Mouse (Mus musculus) frontal cortex, adult 2 months (tissue): ENCODE measurements around the gene Gm49510. TPM values are rescaled to one million over a fixed set of nuclear protein-coding genes. Genes with fewer than 3 reads are reported as not detected.

Experiments used
- DNase-seq, 2 experiments: peaks; one replicate each; pipeline ENCODE4 v3.0.0; 2022; ENCODE audit warnings: low spot score in 1 of 2; ENCODE audit errors: extremely low spot score in 1 of 2
- polyA plus RNA-seq: library from polyadenylated mRNA; depleted of rRNA; stranded (reverse); fragments of >200 nt; gene quantifications from 2 replicates; pipeline ENCODE4 v1.2.3, GENCODE M21; 2012; rRNA removed

The Gm49510 gene
- 0.24 TPM in 1 of 2 replicates, not detected in the other for polyA plus RNA-seq

DNA sequence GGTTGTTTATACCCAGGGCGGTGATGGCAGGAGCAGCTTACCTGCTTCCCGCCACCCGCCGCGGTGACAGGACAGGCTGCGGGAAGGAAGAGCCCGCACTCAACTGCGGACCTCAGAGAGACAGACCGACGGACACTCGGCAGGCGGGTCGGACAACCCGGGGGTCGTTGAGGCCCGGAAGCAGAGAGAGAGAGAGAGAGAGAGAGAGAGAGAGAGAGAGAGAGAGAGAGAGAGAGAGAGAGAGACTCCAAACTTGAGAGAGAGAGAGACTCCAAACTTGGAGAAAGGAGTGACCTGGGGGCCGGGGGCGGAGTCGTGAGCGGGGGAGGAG, at the start of gene Gm49510:
Gm49510 (plus strand) TSS at position 259 of the 331 bp plus-strand sequence.
- no peak for DNase-seq

DNA sequence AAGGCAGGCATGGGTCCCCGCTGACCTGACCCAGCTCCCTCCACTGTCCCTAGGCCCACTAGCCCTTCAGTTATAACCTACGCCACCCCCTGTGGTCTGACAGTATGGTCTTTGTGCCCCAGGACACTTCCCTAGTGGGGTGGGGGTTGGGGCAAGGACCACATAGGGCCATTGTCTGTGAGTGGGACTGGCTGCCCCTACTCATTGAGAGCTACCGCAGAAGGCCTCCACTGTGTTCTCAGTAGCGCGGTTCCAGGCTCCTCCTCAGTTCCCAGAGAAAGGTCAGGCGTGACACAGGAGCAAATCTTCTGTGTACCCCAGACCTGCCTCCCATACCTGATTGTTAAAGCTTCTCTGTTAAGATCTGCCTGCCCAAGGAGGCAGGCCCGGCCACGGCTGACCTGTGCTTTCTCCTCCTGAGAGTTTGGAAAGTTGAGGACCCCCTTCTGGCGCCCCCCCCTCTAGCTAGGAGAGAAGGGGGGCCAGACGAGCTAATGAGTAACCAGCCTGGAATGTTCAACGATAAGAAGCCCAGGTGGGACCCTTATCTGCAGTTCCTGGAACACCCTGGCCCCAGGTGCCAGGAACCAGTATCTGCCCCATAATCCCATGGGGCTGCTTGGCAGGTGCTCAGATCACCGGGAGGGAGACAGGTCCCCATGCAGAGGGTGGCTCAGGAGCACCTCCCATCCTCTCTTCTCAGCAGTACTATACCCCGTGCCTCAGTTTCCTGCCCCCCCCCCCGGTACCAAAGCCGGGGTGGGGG, 49.2 kb upstream of the Gm49510 start:
- DNase-seq: no peak

DNA sequence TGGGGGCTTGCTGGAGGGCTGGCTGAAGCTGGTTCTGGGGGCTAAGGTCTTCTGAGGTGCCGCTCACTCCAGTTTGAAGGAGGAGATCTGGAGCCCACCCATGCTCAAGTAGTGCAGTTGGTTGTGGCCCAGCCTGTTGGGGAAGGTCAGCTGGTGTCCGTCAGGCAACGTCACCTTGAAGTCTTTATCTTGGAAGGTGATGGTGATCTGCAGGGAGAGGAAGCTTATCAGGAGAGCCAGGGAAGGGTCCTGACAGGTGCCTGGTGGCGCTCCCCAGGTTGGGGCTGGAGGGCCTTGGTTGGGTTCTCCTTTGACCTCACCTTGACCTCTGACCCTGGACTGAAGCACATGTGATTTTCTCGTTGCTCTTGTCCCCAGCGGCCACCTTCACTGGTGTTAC, 48.5 kb upstream of the Gm49510 start:
- DNase-seq: no peak

DNA sequence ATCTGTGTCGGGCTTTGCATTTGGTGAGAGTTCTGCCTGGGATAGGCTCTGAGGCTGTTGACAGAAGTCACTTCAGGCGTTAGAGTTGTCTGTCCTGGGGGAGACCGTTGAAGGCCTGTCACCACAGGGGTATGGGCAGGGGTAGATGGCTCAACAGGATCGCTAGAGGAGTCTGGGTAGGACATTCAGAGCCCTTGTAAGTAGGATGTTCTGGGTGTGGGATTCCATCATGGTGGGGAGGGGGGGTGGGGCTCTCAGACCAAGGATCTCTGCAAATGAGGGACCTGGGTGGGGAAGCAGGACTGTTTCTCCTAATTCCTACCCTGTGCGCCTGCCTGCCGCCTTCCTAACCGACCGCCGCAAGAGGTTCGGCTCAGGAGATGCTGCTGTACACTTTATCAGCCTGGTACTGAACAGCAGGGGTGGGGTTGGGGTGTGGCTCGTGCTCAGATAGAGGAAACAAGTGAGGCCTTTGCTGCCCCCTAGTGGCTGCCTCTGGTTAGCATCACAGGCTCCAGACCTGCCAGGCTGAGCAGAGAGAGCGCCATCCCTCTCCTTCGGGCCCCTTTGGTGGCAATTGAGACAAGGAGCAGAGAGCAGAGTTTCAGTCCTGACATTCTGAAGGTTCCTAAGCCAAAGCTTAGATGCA, 47.8 kb upstream of the Gm49510 start:
- DNase-seq: peak; percentile 81 to 97

DNA sequence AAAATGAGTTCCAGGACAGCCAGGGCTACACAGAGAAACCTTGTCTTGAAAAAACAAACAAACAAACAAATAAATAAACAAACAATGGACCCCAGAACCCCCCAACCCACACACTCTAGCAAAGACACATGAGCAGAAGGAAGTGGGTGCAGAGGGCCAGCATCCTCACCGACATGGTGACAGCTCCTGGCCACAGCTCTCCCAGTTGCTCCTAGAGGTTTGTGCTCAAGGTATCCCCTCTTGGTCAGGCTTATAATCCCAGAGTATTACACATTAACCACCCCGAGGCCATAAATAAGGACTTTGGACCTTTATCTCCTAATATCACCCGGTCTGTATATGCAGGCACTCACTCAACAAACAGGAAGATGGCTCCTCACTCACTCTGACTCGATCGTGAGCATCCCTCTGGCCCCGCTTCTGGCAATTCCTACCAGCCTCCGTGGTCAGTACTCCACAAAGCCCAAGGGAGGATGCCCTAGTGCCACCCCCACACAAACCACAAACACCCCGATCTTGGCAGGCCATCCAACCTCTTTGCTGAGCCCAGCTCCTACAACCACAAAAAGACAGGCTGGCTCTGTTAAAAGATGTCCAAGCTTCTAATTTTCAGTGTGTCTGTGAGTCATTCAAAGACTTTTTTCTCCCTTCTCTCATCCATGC, 44.0 kb upstream of the Gm49510 start, which contains the start of gene Lgals2:
Lgals2 (minus strand) TSS at position 227 of the 663 bp plus-strand sequence.
- no peak for DNase-seq

DNA sequence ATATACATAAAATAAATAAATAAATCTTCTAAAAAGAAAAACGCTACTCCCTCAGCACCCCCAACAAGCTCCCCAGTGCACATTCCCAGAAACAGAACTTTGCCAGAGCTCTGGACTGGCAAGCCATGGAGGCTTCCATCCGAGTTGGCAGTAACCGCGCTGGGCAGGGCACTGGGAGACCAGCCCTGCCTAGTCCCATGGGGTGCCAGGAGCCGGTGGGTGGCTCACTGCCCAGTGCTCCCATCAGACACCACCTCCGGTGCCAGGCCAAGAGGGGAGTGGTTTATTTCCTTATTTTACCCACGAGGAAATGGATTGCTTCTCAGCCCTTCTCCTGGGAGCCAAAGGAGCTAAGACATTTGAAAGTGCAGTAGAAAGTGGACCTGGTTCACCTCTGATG, 42.5 kb upstream of the Gm49510 start:
- peak in 1 of 2 experiments; percentile 65 for DNase-seq

DNA sequence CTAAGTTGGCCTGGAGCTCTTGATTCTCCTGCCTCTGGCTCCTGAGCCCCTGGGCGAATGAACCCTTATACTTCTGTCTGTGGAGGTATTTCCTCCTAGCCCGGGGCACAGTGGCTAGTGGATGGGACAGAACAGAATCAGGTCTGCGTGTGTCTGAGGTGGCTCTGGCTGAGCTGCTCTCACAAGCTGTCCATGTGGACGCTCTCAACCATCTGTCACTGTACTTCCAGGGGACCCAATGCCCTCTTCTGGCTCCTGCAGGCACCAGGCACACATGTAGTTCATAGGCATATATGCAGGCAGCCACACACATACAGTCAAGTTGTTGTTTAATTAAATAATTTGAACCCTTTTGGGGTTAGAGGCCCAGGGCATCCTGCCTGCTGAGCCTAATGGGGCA, 40.2 kb upstream of the Gm49510 start:
- no peak for DNase-seq

DNA sequence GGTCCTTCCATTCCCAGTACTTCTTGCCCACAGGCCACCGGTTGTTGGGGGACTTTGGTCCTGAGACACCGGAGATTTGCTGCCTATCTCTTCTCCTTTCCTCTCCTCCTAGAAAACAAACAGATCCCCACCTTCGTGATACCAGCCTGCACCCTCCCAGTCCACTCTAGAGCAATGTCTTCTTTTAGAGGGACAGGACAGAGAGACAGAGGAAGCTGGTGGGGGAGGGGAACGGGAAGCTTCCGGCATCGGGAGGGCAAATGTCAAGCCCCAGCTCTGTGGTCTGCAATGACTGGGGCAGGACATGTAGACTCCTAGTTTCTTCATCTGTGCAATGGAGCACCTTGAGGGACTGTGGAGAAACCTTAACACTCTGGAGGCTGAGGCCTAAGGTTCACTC, 39.8 kb upstream of the Gm49510 start:
- DNase-seq: no peak

DNA sequence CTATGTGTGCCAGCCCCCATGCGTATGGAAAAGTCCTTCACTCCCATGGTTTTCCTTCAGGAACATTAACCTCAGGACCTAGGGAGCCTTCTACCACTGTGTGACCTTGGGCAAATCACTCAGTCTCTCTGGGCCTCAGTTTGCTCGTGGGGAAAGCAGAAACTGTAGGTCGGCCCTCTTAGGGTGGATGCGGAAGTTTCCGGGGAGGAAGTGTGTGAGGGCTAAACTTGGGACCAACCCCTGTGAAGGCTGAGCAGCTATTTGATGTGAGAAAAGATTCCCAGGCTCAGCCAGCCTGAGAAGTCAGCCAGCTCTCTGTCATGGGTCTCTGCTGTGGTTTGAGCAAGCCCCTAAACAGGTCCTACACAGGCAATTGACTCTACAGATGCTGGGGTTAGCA, 37.2 kb upstream of the Gm49510 start:
- DNase-seq: no peak

DNA sequence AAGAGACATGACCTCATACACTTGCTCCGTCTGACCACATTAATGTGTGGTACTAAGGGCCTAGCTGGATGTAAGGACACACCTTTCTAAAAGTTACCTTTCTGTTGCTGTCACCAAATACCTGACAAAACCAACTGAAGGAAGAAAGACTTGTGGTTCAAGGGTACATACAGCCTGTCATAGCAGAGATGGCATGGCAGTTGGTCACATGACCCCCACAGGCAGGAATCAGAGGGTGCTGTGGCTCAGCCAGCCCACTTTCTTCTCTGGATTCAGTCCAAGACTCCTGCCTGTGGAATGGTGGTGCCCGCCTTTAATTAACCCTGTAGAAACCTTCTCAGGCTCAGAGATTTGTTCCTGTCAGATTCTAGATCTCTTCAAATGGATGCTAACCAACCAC, 36.3 kb upstream of the Gm49510 start:
- no peak for DNase-seq

DNA sequence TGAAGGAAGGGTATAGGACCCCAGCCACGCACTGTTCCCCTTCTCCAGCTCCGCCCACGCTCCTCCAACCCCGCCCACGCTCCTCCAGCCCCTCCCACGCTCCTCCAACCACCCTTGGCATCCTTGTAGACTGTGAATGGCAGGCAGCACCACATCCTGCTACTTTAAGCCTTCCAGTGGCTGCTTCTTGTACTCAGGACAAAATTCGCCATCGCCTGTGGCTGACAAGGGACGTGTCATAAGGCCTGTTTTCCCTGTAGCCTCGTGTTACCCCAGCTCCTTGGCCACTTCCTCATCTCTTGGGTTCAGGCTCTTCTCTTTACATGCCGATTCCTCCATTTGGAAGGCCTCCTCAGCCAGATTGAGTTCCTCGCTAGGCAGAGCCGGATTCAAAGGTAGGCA, 35.6 kb upstream of the Gm49510 start:
- no peak for DNase-seq

DNA sequence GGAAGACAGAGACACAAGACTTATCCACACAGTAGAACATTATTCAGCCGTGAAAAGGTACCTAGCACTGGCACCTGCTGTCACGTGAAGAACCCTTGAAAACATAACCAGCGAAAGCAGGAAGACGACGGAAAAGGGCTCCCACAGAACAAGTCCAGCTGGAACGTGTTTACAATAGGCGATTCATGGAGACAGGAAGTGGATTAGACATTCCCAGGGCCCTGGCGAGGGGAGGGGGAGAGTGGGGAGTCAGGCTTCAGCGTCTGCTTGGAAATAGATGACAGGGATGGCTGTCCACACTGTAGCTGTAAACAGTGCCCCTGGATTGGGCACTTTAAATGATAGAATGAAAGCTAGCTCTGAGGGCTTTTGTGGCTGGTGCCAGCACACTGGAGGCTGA, 31.1 kb upstream of the Gm49510 start:
- peak in 1 of 2 experiments; percentile 25 for DNase-seq

DNA sequence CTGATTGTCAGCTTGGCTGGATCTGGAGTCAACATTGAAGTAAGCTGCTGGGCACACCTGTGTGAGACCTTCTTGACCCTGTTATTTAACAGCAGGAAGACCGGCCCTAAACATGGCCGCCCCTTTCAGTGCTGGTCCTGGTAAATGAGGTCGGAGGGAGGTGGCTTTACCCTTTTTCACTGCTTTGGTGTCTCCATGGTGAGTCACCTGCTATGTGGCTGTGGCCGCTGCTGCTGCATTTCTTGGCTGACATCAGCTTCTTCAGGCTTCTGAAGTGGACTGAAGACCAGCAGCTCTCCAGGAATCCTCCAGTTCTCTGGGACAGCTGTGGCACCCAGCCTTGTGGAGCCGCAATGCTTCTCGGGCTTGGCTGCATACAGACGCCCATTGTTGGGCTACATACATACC, 30.6 kb upstream of the Gm49510 start:
- DNase-seq: no peak

DNA sequence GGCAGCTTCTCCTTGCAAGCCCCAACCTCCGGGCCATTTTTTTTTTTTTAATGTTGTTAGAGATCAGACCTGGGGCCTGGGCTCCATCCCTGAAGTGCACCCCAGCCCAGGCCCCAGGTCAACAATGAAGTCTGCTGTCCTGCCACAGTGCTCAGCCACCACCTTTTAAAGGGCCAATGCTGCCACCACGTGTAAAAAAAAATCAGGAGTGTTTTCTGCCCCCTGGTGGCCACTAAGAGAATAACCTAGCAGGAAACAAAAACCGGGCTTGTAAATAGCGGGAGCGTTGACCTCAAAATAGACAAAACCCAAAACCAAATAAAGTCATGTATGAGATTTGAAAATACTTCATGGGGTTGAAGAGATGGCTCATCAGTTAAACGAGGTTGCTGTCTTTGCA, 29.7 kb upstream of the Gm49510 start:
- peak in 1 of 2 experiments; percentile 61 for DNase-seq

DNA sequence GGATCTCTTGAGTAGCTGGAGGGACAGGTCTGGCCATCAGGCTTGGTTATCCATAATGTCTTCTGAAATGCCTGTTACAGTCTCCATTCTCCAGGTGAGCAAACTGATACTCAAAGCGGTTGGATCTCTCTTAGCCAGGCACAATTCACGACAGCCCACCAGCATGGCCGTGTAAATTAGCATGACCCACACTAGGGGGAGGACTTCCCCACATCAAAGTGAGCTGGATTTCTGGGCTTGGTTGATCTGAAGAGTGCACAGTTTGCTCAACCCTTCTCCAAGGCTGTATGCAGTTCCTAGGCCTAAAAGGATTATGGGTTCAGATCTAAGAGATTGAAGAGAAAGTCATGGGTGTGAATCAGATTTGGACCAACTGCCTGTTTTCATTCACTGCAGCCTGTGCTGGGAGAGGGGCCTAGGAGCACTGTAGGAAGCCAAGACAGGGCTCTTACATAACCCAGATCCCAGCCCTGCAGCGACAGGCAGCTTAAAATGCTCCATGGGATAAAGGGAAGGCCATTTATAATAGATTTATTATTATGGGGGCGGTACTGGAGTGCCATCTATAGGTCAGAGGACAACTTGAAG, 27.4 kb upstream of the Gm49510 start:
- DNase-seq: no peak

DNA sequence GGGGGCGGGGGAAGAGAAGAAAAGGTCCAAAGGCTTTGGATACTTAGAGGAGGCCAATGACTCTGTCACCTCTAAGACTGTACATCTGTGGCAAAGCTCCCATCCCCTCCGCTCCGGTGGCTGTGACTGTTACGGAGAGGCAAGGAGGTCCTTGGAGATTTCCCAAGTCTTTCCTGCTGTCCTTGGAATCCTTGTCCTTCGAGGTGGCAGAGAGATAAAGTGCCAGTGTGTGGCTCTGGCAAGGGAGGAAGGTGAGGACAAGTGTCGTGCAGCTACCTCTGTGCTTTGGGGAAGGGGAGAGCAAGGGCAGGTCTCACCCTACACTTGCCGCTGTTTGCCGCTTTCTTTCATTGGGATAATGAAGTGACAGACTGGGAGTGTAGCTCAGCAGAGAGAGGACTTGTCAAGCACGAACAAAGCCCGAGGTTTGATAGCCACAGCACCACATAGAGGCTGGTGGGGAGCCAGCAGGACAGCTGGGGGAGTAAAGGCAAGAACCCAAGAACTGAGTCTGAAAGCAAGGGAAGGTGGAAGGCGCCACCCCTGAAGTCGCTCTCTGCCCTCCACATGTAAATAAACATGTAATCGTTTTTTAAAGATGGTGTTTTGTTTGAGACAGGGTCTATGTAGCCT, 25.5 kb upstream of the Gm49510 start:
- DNase-seq: no peak

DNA sequence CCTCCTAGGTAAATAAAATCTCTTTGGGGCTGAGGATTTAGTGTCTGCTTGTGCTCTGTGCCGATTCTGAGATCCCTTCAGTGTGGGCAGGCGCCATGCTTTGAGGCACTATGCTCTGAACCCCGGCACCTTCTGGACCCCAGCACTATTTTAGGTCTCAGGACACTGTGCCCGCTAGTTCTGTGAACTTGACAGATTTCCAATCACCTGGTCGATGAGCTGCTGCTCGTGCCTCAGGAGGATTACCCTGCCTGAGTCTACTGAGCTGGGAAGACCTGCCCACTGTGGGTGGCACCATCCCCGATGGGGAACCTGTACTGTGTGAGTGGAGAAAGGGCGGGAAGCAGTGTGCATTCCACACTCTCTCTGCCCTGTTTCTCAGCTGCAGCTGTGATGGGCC, 24.5 kb upstream of the Gm49510 start:
- DNase-seq: no peak

DNA sequence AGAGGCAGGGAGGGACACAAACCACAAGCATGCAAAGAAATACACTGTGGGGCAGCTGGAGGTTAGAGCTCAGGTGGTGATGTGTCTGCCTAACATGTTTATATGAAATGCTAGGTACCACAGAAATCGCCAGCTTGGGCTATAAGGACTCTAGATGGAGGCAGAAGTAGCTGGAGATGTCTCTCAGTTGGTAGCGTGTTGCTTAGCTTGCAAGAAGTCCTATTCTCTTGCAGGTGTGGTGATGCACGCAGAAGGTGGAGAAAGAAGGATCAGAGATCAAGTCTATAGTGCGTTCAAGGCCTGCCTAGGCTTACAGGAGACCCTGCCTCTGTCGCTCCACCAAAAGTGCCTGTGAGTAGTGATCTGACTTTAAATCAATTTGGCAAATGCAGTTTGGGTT, 23.9 kb upstream of the Gm49510 start:
- DNase-seq: no peak

DNA sequence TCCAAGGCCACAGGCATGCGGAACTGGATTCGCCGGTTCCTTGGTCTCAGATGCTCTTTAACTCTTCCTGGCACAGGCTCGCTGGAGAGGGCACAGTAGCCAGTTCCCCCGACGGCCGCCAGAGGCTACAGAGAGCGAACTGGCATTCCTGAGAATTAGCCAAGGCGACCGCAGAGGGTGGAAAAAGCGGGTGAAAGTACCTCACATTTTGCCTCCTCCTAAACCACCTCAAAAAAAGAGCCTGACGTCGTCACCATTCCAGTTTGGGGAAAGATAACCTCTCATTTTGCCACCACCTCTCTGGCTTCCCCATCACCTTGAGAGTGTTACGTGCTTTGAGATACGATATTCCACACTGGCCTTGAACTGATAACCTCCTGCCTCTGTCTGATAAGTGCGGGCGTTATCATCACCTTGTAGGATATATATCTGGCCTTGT, 23.2 kb upstream of the Gm49510 start:
- DNase-seq: peak; percentile 56 to 80

DNA sequence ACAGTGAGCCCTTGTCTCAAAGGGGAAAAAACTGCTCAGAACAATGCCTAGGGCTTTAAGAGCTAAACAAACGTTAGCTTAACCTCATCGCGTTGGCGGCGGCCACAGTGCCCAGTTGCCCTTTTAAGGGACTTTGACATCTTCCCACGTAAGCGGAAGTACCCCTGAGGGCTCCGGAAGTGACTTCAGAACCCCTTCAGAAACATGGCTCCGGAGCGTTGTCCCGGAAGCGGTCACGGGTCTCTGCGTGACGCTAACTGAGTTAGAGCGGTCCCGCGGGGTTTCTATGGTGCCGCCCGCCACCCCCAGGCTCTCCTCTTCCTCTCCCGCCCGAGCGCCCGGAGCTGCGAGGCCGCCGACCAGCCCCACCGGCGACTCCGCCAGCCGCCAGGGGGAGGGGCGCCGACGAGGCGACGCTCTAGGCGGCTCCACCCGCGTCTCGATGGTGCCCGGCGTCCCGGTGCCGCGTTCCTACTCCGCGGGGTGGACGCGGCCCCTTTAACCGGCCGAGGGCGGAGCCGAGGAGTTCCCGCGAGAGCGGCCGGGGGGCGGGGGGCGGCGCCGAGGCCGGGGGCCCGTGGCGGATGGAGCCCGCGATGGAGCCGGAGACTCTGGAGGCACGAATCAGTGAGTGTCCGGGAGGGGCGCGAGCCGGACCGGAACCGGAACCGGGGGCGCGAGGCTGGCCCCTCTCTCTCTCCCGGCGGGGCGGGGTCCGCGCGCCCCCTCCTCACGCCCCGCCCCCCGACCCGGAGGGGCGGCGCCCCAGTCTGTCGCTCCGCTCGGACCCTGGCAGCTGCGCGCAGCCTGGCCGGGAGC, 22.3 kb upstream of the Gm49510 start, which contains the start of gene Gga1:
Gga1 (plus strand) TSS at position 200 of the 819 bp plus-strand sequence.
- peak; percentile 94 to 98 for DNase-seq
